Mouse (Mus musculus): ENCODE results near the gene Npas2. TPM values are rescaled to one million over a fixed set of nuclear protein-coding genes. Genes with fewer than 3 reads are reported as not detected.

The Npas2 gene
- polyA plus RNA-seq, 1 experiment from 2014 or later = 1.6 TPM

Small RNA genes lying within 50 kb of the gene (microRNA-seq; reads per million reads assigned to microRNA genes)
- not detected for gene Mir6349

Other genes with a start within 250 kb of the Npas2 start
- gene Pdcl3, start 208.1 kb upstream of the Npas2 start, polyA plus RNA-seq (2015; fragmentation: Nextera tagmentation; extraction: Ambion mirVana) = 175 and 182 TPM in 2 replicates
- gene Rpl31, start 174.1 kb downstream of the Npas2 start, polyA plus RNA-seq (2015; fragmentation: Nextera tagmentation; extraction: Ambion mirVana) = 288 and 293 TPM in 2 replicates

All from forebrain, embryonic 16.5 days (tissue).